ENCODE assay signal across 17 mouse cellular contexts in genomic region chr13:101225366-101225765, GRCm38 (mm10).
"Had no signal": no experiment of that assay in that cellular context is flagged by ENCODE, and none has a peak within 500 bp of the region (broad histone marks: within the 10 kb centered on the region; RNA-seq: fewer than 3 reads in every experiment).

No protein-coding gene starts in this region.

- DNase-seq: forebrain, postnatal 0 days; gastrocnemius, postnatal 14 days; gastrocnemius, postnatal 36 days; heart, adult 2 months; heart, postnatal 14 days; heart, postnatal 36 days; kidney, adult 11 months; kidney, adult 2 months; kidney, adult 9 months; kidney, postnatal 14 days; kidney, postnatal 36 days; layer of hippocampus, postnatal 36 days; left cerebral cortex, postnatal 4 days; liver; liver, embryonic 13.5 days had no signal

- ATAC-seq: forebrain, postnatal 0 days; hindbrain, postnatal 0 days; intestine, embryonic 16.5 days had no signal
